Mouse (Mus musculus) lung, embryonic 15.5 days (tissue): Measurements from ENCODE around the gene Cdca8. TPM values are rescaled to one million over a fixed set of nuclear protein-coding genes. Genes with fewer than 3 reads are reported as not detected.

Experiments
- polyA plus RNA-seq: library from polyadenylated mRNA; unstranded; fragments of >200 nt; fragmentation: Nextera tagmentation; extraction: Ambion mirVana; gene quantifications from 2 replicates; pipeline ENCODE4 v1.2.1, GENCODE M21; 2015

The Cdca8 gene
- polyA plus RNA-seq, 1 experiment from 2014 or later, result 166 TPM

Other genes with a start within 250 kb of the Cdca8 start
- gene Utp11, start 245.7 kb downstream of the Cdca8 start, polyA plus RNA-seq, result 57.7 and 60.8 TPM in 2 replicates
- gene Fhl3, start 238.6 kb downstream of the Cdca8 start, polyA plus RNA-seq, result 5.3 and 9.3 TPM in 2 replicates
- gene Sf3a3, start 224.5 kb downstream of the Cdca8 start, polyA plus RNA-seq, result 148 and 151 TPM in 2 replicates
- 28.2 and 35.5 TPM in 2 replicates for gene Inpp5b, start 197.5 kb downstream of the Cdca8 start, polyA plus RNA-seq
- 12.8 and 13.2 TPM in 2 replicates for gene Mtf1, start 137.2 kb downstream of the Cdca8 start, polyA plus RNA-seq
- gene Yrdc, start 88.6 kb downstream of the Cdca8 start, polyA plus RNA-seq, result 36.1 and 40.5 TPM in 2 replicates
- gene 1110065P20Rik, start 88.1 kb downstream of the Cdca8 start, polyA plus RNA-seq, result 58.2 and 59.0 TPM in 2 replicates
- gene Maneal, start 77.1 kb downstream of the Cdca8 start, polyA plus RNA-seq, result 0.42 and 0.59 TPM in 2 replicates
- gene Epha10, start 58.4 kb downstream of the Cdca8 start, polyA plus RNA-seq, result not detected in 2 replicates
- gene 9930104L06Rik, start 2.3 kb downstream of the Cdca8 start, polyA plus RNA-seq, result 11.9 and 13.1 TPM in 2 replicates
- 7.4 and 9.5 TPM in 2 replicates for gene Rspo1, start 47.1 kb upstream of the Cdca8 start, polyA plus RNA-seq
- 70.9 and 78.3 TPM in 2 replicates for gene Gnl2, start 77.3 kb upstream of the Cdca8 start, polyA plus RNA-seq
- 1.7 and 2.0 TPM in 2 replicates for gene Dnali1, start 126.4 kb upstream of the Cdca8 start, polyA plus RNA-seq
- gene Snip1, start 127.4 kb upstream of the Cdca8 start, polyA plus RNA-seq, result 31.0 and 32.9 TPM in 2 replicates
- gene Meaf6, start 145.8 kb upstream of the Cdca8 start, polyA plus RNA-seq, result 52.3 and 53.4 TPM in 2 replicates
- 0.57 and 0.60 TPM in 2 replicates for gene Zc3h12a, start 188.5 kb upstream of the Cdca8 start, polyA plus RNA-seq